Mouse (Mus musculus) regulatory T cell (primary cell): ENCODE results near the gene Sema7a.

ENCODE experiments used
- in situ Hi-C: fragments of 300-600 bp; cut with MboI, MseI; formaldehyde crosslinking; loops from one replicate; pipeline ENCODE4 v1.15.1; 2025; ENCODE audit warnings: high pct_unique_total_duplicates

Sema7a gene

DNA sequence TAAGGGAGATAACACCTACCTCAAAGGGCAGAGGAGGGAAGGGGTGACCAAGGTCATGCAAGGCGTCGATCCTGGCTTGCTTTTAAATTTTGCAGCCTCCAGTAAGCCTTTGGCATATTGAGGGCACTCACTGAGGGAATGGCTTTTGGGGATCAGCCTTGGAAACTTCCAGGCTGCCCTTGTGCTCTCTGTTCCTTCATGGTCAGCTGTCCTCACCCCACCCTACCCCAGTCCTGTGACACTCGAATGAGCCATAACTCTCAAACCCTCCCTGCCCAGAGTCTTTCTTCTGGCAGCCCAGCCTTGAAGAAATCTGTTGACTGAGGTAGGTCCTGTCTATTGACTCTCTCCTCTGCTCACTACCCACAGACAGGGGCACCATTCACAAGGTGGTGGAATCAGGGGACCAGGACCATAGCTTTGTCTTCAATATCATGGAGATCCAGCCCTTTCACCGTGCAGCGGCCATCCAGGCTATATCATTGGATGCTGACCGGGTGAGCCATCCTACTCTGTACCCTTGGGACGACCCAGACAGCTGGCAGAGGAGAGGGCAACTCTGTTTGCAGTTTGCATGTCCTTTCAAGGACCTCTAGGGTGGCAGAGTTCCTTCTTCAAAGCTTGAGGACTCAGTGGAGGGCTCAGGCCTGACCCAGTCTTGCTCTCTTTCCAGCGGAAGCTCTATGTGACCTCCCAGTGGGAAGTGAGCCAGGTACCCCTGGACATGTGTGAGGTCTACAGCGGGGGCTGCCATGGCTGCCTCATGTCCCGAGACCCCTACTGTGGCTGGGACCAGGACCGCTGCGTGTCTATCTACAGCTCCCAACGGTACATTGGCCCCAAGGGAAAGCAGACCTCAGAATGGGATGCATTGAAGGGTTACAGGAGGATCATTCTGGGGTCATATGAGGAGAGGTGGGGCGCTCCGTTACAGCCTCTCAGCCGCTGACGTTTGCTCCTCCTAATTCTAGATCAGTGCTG lies 20.3 kb downstream of the Sema7a start:
- in situ Hi-C loops, result no loop called here

DNA sequence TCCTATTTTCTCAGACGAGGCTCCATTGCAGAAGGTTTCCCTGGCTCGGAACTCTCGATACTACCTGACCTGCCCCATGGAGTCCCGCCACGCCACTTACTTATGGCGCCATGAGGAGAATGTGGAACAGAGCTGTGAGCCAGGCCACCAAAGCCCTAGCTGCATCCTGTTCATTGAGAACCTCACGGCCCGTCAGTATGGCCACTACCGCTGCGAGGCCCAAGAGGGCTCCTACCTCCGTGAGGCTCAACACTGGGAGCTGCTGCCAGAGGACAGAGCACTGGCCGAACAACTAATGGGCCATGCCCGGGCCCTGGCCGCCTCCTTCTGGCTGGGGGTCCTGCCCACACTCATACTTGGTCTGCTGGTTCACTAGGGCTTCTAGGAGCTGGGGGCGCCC lies 21.3 kb downstream of the Sema7a start:
- in situ Hi-C loops, result no loop called here

GRCm38 (mm10) chr9:57961863-57962778 lies 22.2 kb downstream of the Sema7a start:
- in situ Hi-C loops, result no loop called here

DNA sequence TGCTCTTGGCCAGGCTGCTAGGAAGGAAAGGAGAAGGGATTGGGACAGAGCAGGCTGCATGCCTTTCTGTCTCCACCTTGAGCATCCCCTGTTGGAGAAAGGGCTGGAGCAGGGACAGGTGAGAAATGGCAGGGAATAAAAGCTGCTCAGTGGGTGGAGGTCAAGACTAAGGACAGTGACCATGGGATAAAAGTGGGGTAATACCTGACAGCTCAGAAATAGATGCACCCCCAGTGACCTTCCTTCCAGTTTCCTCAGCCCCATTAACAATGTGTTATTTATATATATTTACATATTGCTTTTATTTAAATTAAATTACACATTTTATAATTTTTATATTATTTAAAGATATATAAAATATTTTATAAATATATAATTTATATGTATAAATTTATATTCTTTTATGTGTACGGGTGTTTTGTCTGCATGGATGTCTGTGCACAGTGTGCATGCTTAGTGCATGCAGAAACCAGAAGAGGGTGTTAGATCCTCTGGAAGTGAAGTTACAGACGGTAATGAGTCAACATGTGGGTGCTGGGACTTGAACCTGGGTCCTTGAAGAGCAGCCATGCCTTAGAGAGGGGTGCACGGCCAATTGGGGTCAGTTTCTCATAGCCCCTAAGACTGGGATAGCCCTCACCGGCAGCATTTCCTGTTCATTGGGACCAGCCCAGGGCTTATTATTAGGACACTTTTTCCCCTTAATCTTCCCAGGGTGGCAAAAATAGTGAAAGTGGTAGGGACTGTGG lies 23.5 kb downstream of the Sema7a start:
- in situ Hi-C loops, result no loop called here

GRCm38 (mm10) chr9:57963998-57964395 lies 24.1 kb downstream of the Sema7a start:
- in situ Hi-C loops, result no loop called here

DNA sequence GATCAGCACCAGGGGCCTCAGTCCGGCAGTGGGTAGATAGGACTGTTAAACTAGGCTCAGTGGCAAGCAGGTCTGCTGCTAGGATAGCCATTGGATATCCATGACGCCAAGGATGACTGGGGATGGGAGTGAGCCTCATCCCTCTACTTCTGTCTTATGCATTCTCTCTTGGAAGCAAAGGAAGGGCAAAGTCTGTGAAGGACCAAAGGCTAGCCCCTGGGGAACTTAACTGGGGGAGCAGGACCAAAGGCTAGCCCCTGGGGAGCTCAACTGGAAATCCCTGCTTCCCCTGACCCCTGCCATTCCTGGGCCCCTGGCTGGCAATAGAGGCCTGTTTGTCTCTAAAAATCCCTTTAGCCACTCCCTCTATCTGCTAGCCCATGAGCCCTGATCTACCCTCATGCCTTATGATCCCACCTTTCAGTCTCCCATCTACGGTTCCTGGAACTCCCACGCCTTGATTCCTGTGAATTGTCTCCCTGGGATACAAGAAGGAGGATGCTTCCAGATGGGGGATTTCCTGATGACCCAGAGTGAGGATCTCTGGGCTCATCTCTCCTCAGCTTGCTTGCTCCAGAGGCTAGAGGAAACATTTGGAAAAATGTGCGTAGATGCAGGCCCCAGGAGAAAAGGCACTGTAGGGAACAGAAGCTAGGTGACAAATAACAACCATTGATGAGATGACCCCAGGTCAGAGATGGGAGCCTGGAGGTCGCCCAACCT lies 24.8 kb downstream of the Sema7a start:
- in situ Hi-C loops, result no loop called here

- in situ Hi-C loops, result no loop called here
These were observed 25.6 kb downstream of the Sema7a start for GRCm38 (mm10) chr9:57965281-57966185.

DNA sequence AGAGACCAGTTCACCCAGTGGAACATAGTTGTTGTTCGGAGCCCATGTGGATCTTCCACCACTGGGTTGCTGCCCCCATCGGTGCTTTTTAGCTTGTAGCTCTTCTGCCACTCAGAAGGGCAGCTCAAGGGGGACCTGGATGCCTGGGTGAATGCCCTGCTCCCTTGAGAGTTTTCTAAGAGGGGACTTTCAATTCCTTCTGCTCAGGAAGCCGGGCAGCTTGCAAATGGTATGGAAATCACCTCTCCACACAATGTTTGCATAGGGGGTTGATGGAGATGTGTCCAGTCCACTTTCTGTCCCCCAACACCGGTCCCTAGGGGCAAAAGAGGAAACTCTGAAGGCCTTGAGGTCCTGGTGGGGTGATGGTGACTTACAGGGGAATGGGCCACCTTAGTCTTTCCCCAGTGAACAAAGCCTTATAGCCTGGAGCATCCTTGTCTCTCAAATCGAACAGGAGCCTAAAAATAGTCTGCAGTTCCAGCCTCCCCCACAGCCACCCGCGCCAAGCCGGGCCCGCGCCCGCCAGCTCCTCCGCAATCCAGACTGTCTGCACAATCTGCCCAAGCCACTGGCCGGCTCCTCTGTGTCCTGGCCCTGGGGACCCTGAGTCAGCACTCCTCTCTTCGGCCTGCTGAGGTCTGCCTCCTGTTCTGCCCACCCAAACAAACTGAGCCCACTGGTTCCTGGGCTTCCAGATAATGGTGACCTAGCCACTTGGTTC lies 27.5 kb downstream of the Sema7a start:
- in situ Hi-C loops, result no loop called here

- in situ Hi-C loops, result no loop called here
These were observed 28.4 kb downstream of the Sema7a start for GRCm38 (mm10) chr9:57968166-57968771.

- in situ Hi-C loops, result no loop called here
These were observed 29.1 kb downstream of the Sema7a start for GRCm38 (mm10) chr9:57968783-57969542.

GRCm38 (mm10) chr9:57969736-57970495 lies 30.0 kb downstream of the Sema7a start:
- in situ Hi-C loops, result no loop called here

- in situ Hi-C loops, result no loop called here
These were observed 31.5 kb downstream of the Sema7a start for GRCm38 (mm10) chr9:57971413-57971812.

GRCm38 (mm10) chr9:57972141-57972591 lies 32.3 kb downstream of the Sema7a start:
- in situ Hi-C loops, result no loop called here

- in situ Hi-C loops, result no loop called here
These were observed 33.0 kb downstream of the Sema7a start for GRCm38 (mm10) chr9:57972776-57973439.

DNA sequence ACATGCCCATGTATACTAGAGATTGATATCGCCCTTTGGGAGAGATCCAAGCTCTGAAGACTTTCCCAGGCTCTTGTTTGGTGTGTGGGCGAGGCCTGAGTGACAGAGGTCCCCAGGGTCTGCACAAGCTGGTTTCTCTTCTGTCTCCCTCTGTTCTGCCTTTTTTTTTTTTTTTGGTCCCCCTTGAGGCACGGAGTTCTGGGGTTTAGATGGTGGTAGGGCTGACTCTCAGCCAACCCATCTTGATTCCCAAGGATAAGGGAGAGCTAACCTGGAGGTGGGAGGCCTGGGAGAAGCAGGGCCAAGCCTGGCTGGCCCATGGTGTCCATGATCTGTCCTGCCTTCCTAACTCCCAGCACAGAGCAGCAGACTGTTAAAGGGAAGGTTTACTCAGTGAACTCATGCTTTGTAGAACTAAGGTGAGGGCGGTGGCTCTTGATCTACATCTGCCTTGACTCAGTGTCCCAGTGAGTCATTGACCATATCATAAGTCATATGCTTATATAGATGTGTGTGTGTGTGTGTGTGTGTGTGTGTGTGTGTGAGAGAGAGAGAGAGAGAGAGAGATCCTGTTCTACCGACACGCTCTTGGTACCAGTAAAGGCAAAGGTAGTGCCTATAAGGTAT lies 33.6 kb downstream of the Sema7a start:
- in situ Hi-C loops, result no loop called here

DNA sequence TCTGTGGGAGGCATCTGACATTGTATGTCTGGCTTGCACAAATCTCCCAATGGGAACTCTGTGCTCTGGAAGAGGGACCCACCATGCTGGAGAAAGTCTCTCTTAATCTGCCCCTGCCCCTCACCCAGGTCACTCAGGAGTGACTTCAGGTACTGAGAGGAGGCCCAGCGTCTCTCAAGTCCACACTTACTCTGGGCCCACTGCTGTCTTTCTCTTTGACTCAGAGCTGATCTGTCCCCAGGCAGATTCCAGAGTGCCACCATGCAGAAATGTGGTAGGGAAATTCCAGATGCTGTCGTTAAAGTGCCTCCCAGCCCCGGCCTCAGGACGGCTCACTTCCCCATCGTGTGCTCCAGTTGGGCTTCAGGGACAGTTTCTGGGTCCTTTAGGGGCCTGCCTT lies 34.3 kb downstream of the Sema7a start:
- in situ Hi-C loops, result no loop called here
